Mouse (Mus musculus) thymus, postnatal 10 days (tissue): ENCODE data around the gene Cflar.
"Not testable (repeated sequence)": the region's sequence is repeated elsewhere in the genome, so short reads cannot be mapped to it uniquely, and the experiment has no call there.

ENCODE experiments used
- DNase-seq, 2 experiments: peaks; one replicate each; pipeline ENCODE4 v3.0.0; 2021; ENCODE audit warnings: low spot score in 2 of 2

Gene Cflar

GRCm38 (mm10) chr1:58711365-58712016 lies at the start of gene Cflar:
TSS of gene Cflar (plus strand) at chr1:58711508.
- DNase-seq = peak; percentile 65 to 74

GRCm38 (mm10) chr1:58662671-58663070 lies 48.6 kb upstream of the Cflar start:
- DNase-seq = not testable (repeated sequence)

- DNase-seq = not testable (repeated sequence)
Measured at GRCm38 (mm10) chr1:58663365-58663764, 47.9 kb upstream of the Cflar start.

GRCm38 (mm10) chr1:58668191-58668590 lies 43.1 kb upstream of the Cflar start:
- no peak for DNase-seq

GRCm38 (mm10) chr1:58669635-58670034 lies 41.7 kb upstream of the Cflar start:
- DNase-seq = not testable (repeated sequence)

GRCm38 (mm10) chr1:58672116-58672515 lies 39.2 kb upstream of the Cflar start:
- DNase-seq = no peak

- no peak for DNase-seq
Measured at GRCm38 (mm10) chr1:58675011-58675410, 36.3 kb upstream of the Cflar start.

- DNase-seq = peak in 1 of 2 experiments; percentile 54
Measured at GRCm38 (mm10) chr1:58677575-58677974, 33.7 kb upstream of the Cflar start.

GRCm38 (mm10) chr1:58678412-58678811 lies 32.9 kb upstream of the Cflar start:
- not testable (repeated sequence) for DNase-seq

GRCm38 (mm10) chr1:58689426-58689825 lies 21.9 kb upstream of the Cflar start:
- DNase-seq = no peak

GRCm38 (mm10) chr1:58690006-58690744 lies 21.1 kb upstream of the Cflar start:
- no peak for DNase-seq

GRCm38 (mm10) chr1:58690834-58691488 lies 20.3 kb upstream of the Cflar start:
- DNase-seq = not testable (repeated sequence)

GRCm38 (mm10) chr1:58691718-58692117 lies 19.6 kb upstream of the Cflar start:
- not testable (repeated sequence) for DNase-seq

GRCm38 (mm10) chr1:58693696-58694095 lies 17.6 kb upstream of the Cflar start:
- DNase-seq = no peak

- not testable (repeated sequence) for DNase-seq
Measured at GRCm38 (mm10) chr1:58695810-58696209, 15.5 kb upstream of the Cflar start, which contains the start of gene Als2cr12. TSS of gene Als2cr12 (minus strand) at chr1:58695989.

GRCm38 (mm10) chr1:58697607-58698006 lies 13.7 kb upstream of the Cflar start:
- DNase-seq = not testable (repeated sequence)

GRCm38 (mm10) chr1:58698781-58699180 lies 12.5 kb upstream of the Cflar start:
- no peak for DNase-seq

GRCm38 (mm10) chr1:58699988-58700387 lies 11.3 kb upstream of the Cflar start:
- no peak for DNase-seq

- DNase-seq = not testable (repeated sequence)
Measured at GRCm38 (mm10) chr1:58700580-58701162, 10.6 kb upstream of the Cflar start.

- not testable (repeated sequence) for DNase-seq
Measured at GRCm38 (mm10) chr1:58710043-58710442, 1.3 kb upstream of the Cflar start.

GRCm38 (mm10) chr1:58710711-58711364 lies 470 bp upstream of the Cflar start:
- DNase-seq = no peak
